Mouse (Mus musculus) CH12.LX (cell line): ENCODE measurements around the gene Cldn34c3. TPM values are rescaled to one million over a fixed set of nuclear protein-coding genes. Genes with fewer than 3 reads are reported as not detected.
"Not testable (repeated sequence)": the region's sequence is repeated elsewhere in the genome, so short reads cannot be mapped to it uniquely, and the experiment has no call there.

Source experiments
- DNase-seq: peaks from one replicate; pipeline ENCODE4 v3.0.0-alpha.2; 2013; ENCODE audit errors: extremely low read depth
- H3K27ac ChIP-seq: 2 replicates; pipeline ENCODE4 v1.5.1; 2012; ENCODE audit warnings: low read depth, mild to moderate bottlenecking, control low read depth, moderate library complexity; ENCODE audit not compliant: insufficient read depth
- H3K27me3 ChIP-seq: replicated peaks from 2 replicates; pipeline ENCODE3; 2012; ENCODE audit warnings: inconsistent platforms
- H3K36me3 ChIP-seq, 2 experiments: replicated peaks in 1 of 2; 2 replicates each; pipeline versions ENCODE3 to v1.6.1; 2012; ENCODE audit warnings: inconsistent platforms in 1 of 2, low read length in 1 of 2, mild to moderate bottlenecking in 1 of 2, mixed read lengths in 1 of 2, moderate library complexity in 1 of 2; ENCODE audit not compliant: control insufficient read depth in 1 of 2, insufficient read depth in 1 of 2
- H3K4me1 ChIP-seq, 2 experiments: 2 replicates each; pipeline ENCODE4 v1.6.1; 2012; ENCODE audit warnings: inconsistent platforms in 1 of 2, moderate library complexity in 1 of 2; ENCODE audit not compliant: insufficient read depth in 2 of 2, control insufficient read depth in 1 of 2
- H3K4me2 ChIP-seq: 2 replicates; pipeline ENCODE4 v1.6.1; 2012; ENCODE audit warnings: low read depth, mild to moderate bottlenecking, control low read depth; ENCODE audit not compliant: poor library complexity, insufficient read depth, severe bottlenecking
- H3K4me3 ChIP-seq, 3 experiments: fragments of 150-350 bp in 1 of 3; sonication (generic) in 1 of 3; replicated peaks in 1 of 3; 2 replicates each; pipeline versions ENCODE3 to v1.5.1; 2011 to 2012; ENCODE audit warnings: low read depth in 2 of 3, low read length in 2 of 3, mild to moderate bottlenecking in 2 of 3, moderate library complexity in 2 of 3, control low read depth in 1 of 3, improper control_type of control experiment in 1 of 3, inconsistent platforms in 1 of 3, mixed read lengths in 1 of 3; ENCODE audit not compliant: poor library complexity in 1 of 3
- H3K79me2 ChIP-seq: replicated peaks from 2 replicates; pipeline ENCODE4 v1.6.1; 2012; ENCODE audit warnings: mild to moderate bottlenecking, moderate library complexity; ENCODE audit not compliant: control insufficient read depth, poor library complexity, insufficient read depth, severe bottlenecking; ENCODE audit errors: extremely low read depth
- H3K9ac ChIP-seq: 2 replicates; pipeline ENCODE4 v1.6.1; 2012; ENCODE audit warnings: low read depth, mild to moderate bottlenecking, control low read depth, moderate library complexity; ENCODE audit not compliant: insufficient read depth
- H3K9me3 ChIP-seq: replicated peaks from 2 replicates; pipeline ENCODE3; 2012; ENCODE audit warnings: low read length, inconsistent platforms, mixed read lengths
- dilution Hi-C: fragments of 300-500 bp; cut with MboI; formaldehyde crosslinking; loops from 2 replicates; pipeline ENCODE4 v1.14.3; 2020; ENCODE audit warnings: low sequenced_read_pairs; ENCODE audit not compliant: extremely low pct_unique_long_range_greater_than_20kb, extremely low pct_ligation_motif_present
- in situ Hi-C: fragments of 300-500 bp; cut with MboI; formaldehyde crosslinking; loops from 3 replicates; pipeline ENCODE4 v1.14.3; 2019; ENCODE audit warnings: low sequenced_read_pairs, low pct_ligation_motif_present, low pct_unique_long_range_greater_than_20kb, mixed read lengths
- polyA plus RNA-seq: library from polyadenylated mRNA; unstranded; fragments of >175 nt; gene quantifications from 2 replicates; pipeline ENCODE4 v1.2.1, GENCODE M21; 2012; ENCODE audit warnings: low read depth; ENCODE audit not compliant: insufficient read length
- total RNA-seq, 2 experiments: library from RNA; depleted of rRNA; stranded (reverse); fragments of 300-350 nt in 1 of 2; fragments of >200 nt in 1 of 2; gene quantifications; 2 replicates each; pipeline ENCODE4 v1.2.3; 2012 to 2014

Gene Cldn34c3
- total RNA-seq (2012; rRNA removed), result not detected in 2 replicates
- not detected in 2 replicates for total RNA-seq (2014; rRNA removed)
- polyA plus RNA-seq, result not detected in 2 replicates

- DNase-seq, dilution Hi-C loops, H3K36me3 ChIP-seq, H3K4me1 ChIP-seq, H3K27ac ChIP-seq, H3K9ac ChIP-seq, H3K4me2 ChIP-seq, H3K9me3 ChIP-seq, H3K27me3 ChIP-seq, H3K79me2 ChIP-seq, in situ Hi-C loops, H3K4me3 ChIP-seq: not testable (repeated sequence)
These were observed at the start of gene Cldn34c3 for GRCm38 (mm10) chrX:123793365-123793764. Cldn34c3 (plus strand) TSS chrX:123793665.

Other genes with a start within 250 kb of the Cldn34c3 start
- not detected in 2 replicates for gene Cldn34c2, start 212.0 kb upstream of the Cldn34c3 start, total RNA-seq (2012; rRNA removed)
- gene Cldn34c2, start 212.0 kb upstream of the Cldn34c3 start, total RNA-seq (2014; rRNA removed), result not detected in 2 replicates
- not detected in 2 replicates for gene Cldn34c2, start 212.0 kb upstream of the Cldn34c3 start, polyA plus RNA-seq
- gene Gm17467, start 88.9 kb upstream of the Cldn34c3 start, total RNA-seq (2012; rRNA removed), result not detected in 2 replicates
- not detected in 2 replicates for gene Gm17467, start 88.9 kb upstream of the Cldn34c3 start, total RNA-seq (2014; rRNA removed)
- gene Gm17467, start 88.9 kb upstream of the Cldn34c3 start, polyA plus RNA-seq, result not detected in 2 replicates